Mouse (Mus musculus) forebrain, embryonic 14.5 days (tissue): ENCODE results near the gene Elp6. TPM values are rescaled to one million over a fixed set of nuclear protein-coding genes. Genes with fewer than 3 reads are reported as not detected.
A peak's percentile ranks its signal among the peaks of the same experiment; 100 is the strongest.

ENCODE experiments used
- ATAC-seq: fragments of 200-750 bp; cut with Nextera tagmentation; 2 replicates; pipeline ENCODE4 v1.8.0; 2017; ENCODE audit warnings: mild to moderate bottlenecking, moderate library complexity
- DNase-seq: peaks from one replicate; pipeline ENCODE4 v3.0.0-alpha.2; 2015; ENCODE audit warnings: low spot score
- H3K27ac ChIP-seq: fragments of 300-500 bp; sonication (generic); 2 replicates; pipeline ENCODE4 v1.5.1; 2014; ENCODE audit warnings: low read depth, mild to moderate bottlenecking, control low read depth, low read length, moderate library complexity
- H3K27me3 ChIP-seq: fragments of 300-500 bp; sonication (generic); replicated peaks from 2 replicates; pipeline ENCODE4 v1.6.1; 2014; ENCODE audit warnings: low read length, control low read depth, mixed read lengths; ENCODE audit not compliant: control insufficient read depth, insufficient read depth
- H3K36me3 ChIP-seq: fragments of 300-500 bp; sonication (generic); 2 replicates; pipeline ENCODE4 v1.6.1; 2014; ENCODE audit warnings: low read length, control low read depth; ENCODE audit not compliant: control insufficient read depth, insufficient read depth
- H3K4me1 ChIP-seq: fragments of 300-500 bp; sonication (generic); 2 replicates; pipeline ENCODE4 v1.6.1; 2014; ENCODE audit warnings: antibody characterized with exemption, low read length, control low read depth; ENCODE audit not compliant: control insufficient read depth, insufficient read depth
- H3K4me2 ChIP-seq: fragments of 300-500 bp; sonication (generic); 2 replicates; pipeline ENCODE4 v1.6.1; 2014; ENCODE audit warnings: mild to moderate bottlenecking, control low read depth, low read length
- H3K4me3 ChIP-seq: fragments of 300-500 bp; sonication (generic); 2 replicates; pipeline ENCODE4 v1.5.1; 2014; ENCODE audit warnings: low read depth, low read length, control low read depth
- H3K9ac ChIP-seq: fragments of 300-500 bp; sonication (generic); 2 replicates; pipeline ENCODE4 v1.6.1; 2014; ENCODE audit warnings: mild to moderate bottlenecking, low read length, control low read depth, moderate library complexity
- H3K9me3 ChIP-seq: fragments of 300-500 bp; sonication (generic); replicated peaks from 2 replicates; pipeline ENCODE4 v1.6.1; 2016; ENCODE audit warnings: low read length, control low read depth, mixed read lengths; ENCODE audit not compliant: control insufficient read depth
- WGBS: fragments of 180-500 bp; shearing (Covaris S2); extraction: QIAGEN DNeasy Blood & Tissue Kit; methylation state at CpG from one replicate; pipeline ENCODE4 v1.1.7; 2014; 5-methylcytosine and 5-hydroxymethylcytosine counted together
- polyA plus RNA-seq: library from polyadenylated mRNA; unstranded; fragments of >200 nt; fragmentation: Nextera tagmentation; extraction: Ambion mirVana; gene quantifications from 2 replicates; pipeline ENCODE4 v1.2.1, GENCODE M21; 2014

Elp6 gene
- polyA plus RNA-seq, 1 experiment from 2014 or later: 37.0 TPM

DNA sequence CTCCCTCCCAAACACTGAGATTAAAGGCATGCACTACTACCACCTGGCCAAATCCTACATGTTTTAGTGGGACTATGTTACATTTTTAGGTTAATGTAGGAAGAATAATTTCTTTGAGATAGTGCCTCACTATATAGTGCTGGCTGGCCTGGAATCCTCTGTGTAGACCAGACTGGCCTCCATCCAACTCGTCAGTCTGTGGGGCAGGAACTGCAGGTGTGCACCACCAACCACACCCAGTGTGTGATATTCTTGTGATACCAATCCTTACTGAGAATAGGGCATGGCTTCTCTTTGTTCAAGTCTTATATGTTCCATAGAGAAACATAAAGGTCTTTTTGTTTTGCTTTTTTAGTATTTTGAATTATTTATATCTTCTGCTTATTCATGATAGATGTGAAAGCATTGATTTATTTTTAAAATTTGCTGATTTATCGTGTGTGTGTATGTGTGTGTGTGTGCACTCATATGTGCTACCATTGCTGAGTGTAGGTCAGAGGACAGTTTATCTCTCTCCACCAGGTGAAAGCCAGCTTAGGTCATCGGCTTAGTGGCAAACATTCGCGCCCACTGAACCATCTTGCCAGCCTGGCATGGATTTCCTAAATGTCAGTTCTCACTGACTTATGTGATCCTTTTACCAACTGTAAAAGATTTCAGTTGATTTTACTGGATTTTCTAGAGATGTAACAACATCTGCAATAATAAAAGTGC lies 35.2 kb downstream of the Elp6 start:
- Histone ChIP-seq H3K36me3 (no peaks in the 10 kb centered on the region), H3K9me3 (no peaks in the 10 kb centered on the region), H3K27ac (no peak overlapping the region), H3K4me3 (no peak overlapping the region), H3K27me3 (no peaks in the 10 kb centered on the region), H3K9ac (no peak overlapping the region), H3K4me1 (no peaks in the 10 kb centered on the region), H3K4me2 (no peak overlapping the region)
- no peak for DNase-seq
- ATAC-seq: no peak
- WGBS: 87% methylated on average over 5 of the region's 5 CpGs

DNA sequence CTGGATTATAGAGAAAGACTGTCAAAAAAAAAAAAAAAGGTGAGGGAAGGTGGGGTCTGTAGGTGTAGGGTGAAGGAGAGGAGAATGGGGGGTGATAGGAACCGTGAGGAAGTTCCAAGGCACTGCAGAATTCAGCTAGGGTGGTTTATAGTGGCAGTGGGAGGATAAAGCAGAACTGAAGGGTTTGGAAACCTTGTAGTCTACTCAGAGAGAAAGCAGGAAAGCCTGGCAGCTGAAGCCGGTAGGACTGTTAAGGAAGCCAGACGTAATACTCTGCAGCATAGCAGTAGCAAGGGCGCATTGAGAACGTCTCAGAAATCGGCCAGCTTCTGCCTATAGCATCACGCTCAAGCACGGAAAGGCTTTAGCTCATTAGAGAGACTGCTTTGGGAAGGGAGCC lies 37.0 kb downstream of the Elp6 start:
- ATAC-seq: no peak
- no peaks in the 10 kb centered on the region for H3K36me3 ChIP-seq
- no peak overlapping the region for H3K9ac ChIP-seq
- no peak overlapping the region for H3K4me3 ChIP-seq
- H3K4me1 ChIP-seq: no peaks in the 10 kb centered on the region
- H3K4me2 ChIP-seq: no peak overlapping the region
- WGBS: 89% methylated on average over 8 of the region's 8 CpGs
- no peak for DNase-seq
- H3K27ac ChIP-seq: no peak overlapping the region
- H3K27me3 ChIP-seq: no peaks in the 10 kb centered on the region
- H3K9me3 ChIP-seq: no peaks in the 10 kb centered on the region

DNA sequence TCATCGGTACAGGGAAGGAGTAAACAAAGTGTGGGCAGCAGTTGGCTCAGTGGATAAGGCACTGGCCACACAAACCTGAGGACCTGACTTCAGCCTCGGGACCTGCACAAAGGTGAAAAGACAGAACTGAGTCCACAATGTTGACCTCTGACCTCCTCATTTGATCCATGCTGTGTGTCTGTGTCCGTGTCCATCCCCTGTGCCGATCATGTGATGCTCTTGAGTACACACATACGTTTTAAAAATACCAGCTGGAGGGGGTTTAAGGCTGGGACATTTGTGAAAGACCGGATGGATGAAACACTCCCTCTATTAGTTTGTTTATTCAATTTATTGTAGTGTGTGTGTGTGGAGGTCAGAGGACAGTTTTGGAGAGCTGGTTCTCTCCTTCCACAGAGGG lies 38.8 kb downstream of the Elp6 start:
- no peak for DNase-seq
- Histone ChIP-seq H3K27me3 (no peaks in the 10 kb centered on the region), H3K9me3 (no peaks in the 10 kb centered on the region), H3K4me3 (no peak overlapping the region), H3K36me3 (no peaks in the 10 kb centered on the region), H3K4me1 (no peaks in the 10 kb centered on the region), H3K27ac (no peak overlapping the region), H3K4me2 (no peak overlapping the region), H3K9ac (no peak overlapping the region)
- WGBS: 76% methylated on average over 6 of the region's 6 CpGs
- ATAC-seq: no peak

DNA sequence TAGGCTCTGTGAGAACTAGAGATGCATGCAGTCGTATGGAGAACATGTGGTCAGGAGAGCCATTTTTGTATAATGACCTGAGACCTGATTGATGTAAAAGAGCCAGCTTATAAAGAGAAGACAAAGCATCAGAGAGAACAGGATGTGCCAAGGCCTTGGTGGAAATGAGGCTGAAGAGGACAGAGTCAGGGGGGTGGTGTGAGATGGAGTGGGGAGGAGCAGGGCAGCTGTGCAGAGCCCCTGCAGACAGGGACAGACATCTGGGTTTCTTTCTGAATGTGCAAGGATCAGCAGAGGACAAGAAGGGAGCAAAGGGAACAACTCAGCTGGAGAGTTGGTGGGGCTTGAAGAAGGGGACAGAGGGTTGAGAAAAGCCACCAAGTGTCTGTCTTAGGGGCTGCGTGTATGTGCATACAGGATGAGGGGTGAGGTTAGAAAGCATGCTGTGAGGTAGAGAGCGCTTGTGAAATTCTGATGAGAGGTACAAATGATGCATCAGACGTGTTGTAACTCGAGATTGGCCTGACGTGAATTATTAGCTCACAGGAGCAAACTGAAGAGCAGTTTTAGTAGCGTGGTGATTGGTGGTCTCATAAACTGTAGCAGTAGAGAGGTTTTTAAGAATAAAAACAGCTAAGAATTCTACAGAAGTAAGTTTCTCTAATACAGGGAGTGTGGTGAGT lies 40.2 kb downstream of the Elp6 start:
- no peak for ATAC-seq

DNA sequence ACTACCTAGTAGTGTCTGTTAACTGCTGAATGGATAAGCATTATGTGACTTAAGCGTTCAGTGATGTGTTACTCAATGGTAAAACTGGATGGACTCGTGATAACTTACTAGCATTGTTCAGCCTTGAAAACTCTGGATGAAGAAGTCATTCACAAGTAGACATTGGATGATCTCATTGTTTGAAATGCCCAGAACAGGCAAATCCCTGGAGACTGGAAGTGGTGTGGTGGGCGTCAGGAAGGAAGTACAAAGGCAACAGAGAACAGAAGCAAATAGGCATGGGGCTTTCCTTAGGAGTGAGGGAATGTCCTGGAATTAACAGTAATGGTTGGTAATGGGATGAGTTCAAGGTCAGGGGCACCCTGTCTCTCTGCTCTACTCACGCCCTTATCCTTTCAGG lies 43.9 kb downstream of the Elp6 start:
- Histone ChIP-seq H3K4me3 (no peak overlapping the region), H3K4me2 (no peak overlapping the region), H3K36me3 (peaks cover 5% of the 10 kb centered on the region; the same call in 1 of the 2 replicates), H3K9ac (no peak overlapping the region), H3K27me3 (no peaks in the 10 kb centered on the region), H3K4me1 (no peaks in the 10 kb centered on the region), H3K27ac (no peak overlapping the region), H3K9me3 (no peaks in the 10 kb centered on the region)
- ATAC-seq: no peak
- DNase-seq: no peak
- WGBS: 71% methylated on average over 4 of the region's 4 CpGs

More for the DNA sequence above, 40.2 kb downstream of the Elp6 start:
- no peak overlapping the region for H3K4me2 ChIP-seq
- WGBS: 82% methylated on average over 7 of the region's 7 CpGs
- no peaks in the 10 kb centered on the region for H3K36me3 ChIP-seq
- no peaks in the 10 kb centered on the region for H3K9me3 ChIP-seq
- no peaks in the 10 kb centered on the region for H3K27me3 ChIP-seq
- H3K27ac ChIP-seq: no peak overlapping the region
- H3K4me1 ChIP-seq: no peaks in the 10 kb centered on the region
- no peak overlapping the region for H3K9ac ChIP-seq
- no peak overlapping the region for H3K4me3 ChIP-seq
- DNase-seq: no peak

DNA sequence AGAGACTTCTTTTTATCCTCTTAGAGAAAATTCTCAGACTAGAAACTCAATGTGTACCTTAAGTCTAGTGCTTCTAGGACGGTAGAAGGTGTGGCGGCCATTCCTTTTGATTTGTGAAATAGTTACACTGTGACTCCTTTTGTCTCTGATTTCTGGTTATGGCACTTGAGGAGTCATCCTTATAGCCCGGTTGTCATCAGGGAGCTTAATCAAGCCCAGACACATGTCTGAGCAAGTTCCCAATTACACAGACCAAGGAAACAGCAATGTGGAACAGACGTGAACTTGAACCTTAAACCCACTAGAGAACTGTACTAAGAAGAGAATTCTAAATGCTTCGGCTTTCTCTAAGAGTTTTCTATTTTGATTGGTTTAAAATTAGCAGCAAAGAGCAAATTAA lies 45.2 kb downstream of the Elp6 start:
- no peak overlapping the region for H3K27ac ChIP-seq
- H3K36me3 ChIP-seq: peaks cover 11% of the 10 kb centered on the region
- no peaks in the 10 kb centered on the region for H3K9me3 ChIP-seq
- H3K4me3 ChIP-seq: no peak overlapping the region
- WGBS: 91% methylated on average over 5 of the region's 5 CpGs
- no peak overlapping the region for H3K4me2 ChIP-seq
- no peaks in the 10 kb centered on the region for H3K4me1 ChIP-seq
- ATAC-seq: no peak
- no peaks in the 10 kb centered on the region for H3K27me3 ChIP-seq
- H3K9ac ChIP-seq: no peak overlapping the region
- no peak for DNase-seq

DNA sequence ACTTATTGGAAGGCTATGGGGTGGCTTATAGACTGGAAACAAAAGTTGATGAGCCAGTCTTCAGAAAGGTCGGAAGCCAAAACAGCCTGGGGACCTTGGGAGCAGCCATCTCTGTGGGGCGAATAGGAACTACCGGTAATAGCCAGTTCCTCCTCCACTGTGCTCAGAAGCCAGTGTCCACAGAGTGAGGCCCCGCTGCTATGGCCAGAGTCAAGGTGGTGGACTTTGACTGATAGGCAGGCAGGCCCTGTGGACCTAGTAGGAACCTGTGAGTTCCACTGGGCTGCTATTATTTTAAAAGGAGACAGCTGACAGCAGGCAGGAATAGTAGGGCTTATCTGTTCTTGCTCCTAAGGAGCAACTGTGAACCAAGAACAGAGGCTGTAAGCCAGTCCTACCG lies 45.6 kb downstream of the Elp6 start:
- Histone ChIP-seq H3K9ac (no peak overlapping the region), H3K36me3 (peaks cover 15% of the 10 kb centered on the region), H3K4me1 (no peaks in the 10 kb centered on the region), H3K4me3 (no peak overlapping the region), H3K27me3 (no peaks in the 10 kb centered on the region), H3K9me3 (no peaks in the 10 kb centered on the region), H3K27ac (no peak overlapping the region), H3K4me2 (no peak overlapping the region)
- DNase-seq: no peak
- WGBS: 92% methylated on average over 5 of the region's 5 CpGs
- no peak for ATAC-seq

DNA sequence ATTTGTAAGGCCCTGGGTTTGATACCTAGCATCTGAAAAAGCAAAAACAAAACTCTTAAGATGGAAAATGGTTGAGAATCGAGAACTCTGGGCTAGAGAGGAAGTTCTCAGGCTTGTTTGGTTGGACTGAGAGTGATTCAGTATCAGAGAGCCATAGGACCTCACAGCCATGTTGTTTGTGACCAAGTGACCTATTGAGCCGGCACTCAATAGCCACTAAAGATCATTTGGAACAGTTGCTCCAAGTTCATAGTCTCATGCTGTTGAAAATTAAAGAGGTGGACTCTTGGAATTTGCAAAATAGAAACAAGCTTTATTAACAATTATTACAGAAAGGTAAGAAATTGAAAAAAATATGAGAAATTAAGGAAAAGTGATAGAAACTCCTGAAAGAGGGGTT lies 46.4 kb downstream of the Elp6 start:
- H3K4me1 ChIP-seq: no peaks in the 10 kb centered on the region
- H3K9ac ChIP-seq: no peak overlapping the region
- no peak for ATAC-seq
- H3K4me2 ChIP-seq: no peak overlapping the region
- no peaks in the 10 kb centered on the region for H3K27me3 ChIP-seq
- no peak for DNase-seq
- H3K9me3 ChIP-seq: no peaks in the 10 kb centered on the region
- H3K36me3 ChIP-seq: peaks cover 21% of the 10 kb centered on the region
- WGBS: 96% methylated on average over 2 of the region's 2 CpGs
- H3K27ac ChIP-seq: no peak overlapping the region
- H3K4me3 ChIP-seq: no peak overlapping the region

DNA sequence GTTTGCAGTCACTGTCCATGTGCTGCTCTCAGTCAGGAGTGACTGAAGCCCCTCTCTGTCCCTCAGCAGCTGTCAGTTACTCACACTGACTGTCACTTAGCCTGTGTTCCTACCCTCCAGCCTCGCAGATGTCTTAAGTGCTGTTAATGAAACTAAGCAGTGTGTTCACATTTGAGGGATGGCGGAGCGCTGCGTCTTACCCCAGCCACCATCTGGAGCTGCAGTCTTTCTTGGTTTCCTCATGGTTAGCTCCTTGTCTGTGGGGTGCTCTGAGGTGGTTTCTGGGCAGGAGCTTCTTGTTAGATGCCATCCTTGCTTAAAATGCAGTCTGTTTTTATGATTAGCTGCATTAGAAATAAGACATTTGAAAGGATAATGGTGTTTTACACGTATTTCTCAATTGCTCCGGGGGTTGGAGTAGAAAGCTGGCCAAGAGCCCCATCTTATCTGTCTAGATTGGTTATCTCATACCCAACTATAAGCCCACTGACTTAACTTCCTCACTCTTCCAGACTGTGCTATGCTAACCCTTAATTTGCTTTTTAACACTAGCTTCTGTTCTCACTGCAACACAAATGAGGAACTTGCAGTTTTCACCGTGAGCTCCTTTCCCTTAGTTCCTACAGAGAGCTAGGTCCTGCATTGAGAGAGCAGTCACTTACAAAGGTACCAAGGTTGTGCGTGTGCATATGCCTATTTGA lies 47.1 kb downstream of the Elp6 start:
- Histone ChIP-seq H3K9ac (no peak overlapping the region), H3K4me2 (no peak overlapping the region), H3K9me3 (no peaks in the 10 kb centered on the region), H3K4me3 (no peak overlapping the region), H3K36me3 (peaks cover 23% of the 10 kb centered on the region), H3K27me3 (no peaks in the 10 kb centered on the region), H3K27ac (no peak overlapping the region), H3K4me1 (no peaks in the 10 kb centered on the region)
- DNase-seq (peak; percentile 2), ATAC-seq (no peak)
- WGBS: 86% methylated on average over 8 of the region's 8 CpGs
